Mouse (Mus musculus) spleen, embryonic (tissue): ENCODE results near the gene Fank1.

Experiments
- CTCF ChIA-PET: fragments of 350-600 bp; sonication (Branson Sonifier 250); formaldehyde crosslinking; loops from one replicate; lab custom pipeline; 2022; lab: Charles Lee

Gene Fank1

DNA sequence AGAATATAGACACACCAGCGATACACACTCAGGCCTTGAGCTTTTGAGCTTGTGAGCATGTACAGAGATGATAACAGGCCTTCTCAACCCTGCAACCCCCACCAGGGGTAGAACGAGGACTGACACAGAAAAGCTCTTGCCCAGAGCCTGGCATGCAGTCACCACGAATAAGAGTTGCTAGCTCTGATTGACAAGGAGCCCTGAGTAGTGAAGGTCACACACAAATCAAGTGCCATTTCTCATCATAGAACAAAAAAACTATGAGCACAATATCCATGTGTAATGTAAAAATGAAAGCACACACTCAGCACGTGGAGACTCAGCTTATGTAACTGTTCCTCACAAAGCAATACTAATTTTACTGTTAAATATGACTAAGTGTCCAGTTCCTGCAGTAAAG lies 115.1 kb downstream of the Fank1 start:
- CTCF ChIA-PET, result no interaction called here

DNA sequence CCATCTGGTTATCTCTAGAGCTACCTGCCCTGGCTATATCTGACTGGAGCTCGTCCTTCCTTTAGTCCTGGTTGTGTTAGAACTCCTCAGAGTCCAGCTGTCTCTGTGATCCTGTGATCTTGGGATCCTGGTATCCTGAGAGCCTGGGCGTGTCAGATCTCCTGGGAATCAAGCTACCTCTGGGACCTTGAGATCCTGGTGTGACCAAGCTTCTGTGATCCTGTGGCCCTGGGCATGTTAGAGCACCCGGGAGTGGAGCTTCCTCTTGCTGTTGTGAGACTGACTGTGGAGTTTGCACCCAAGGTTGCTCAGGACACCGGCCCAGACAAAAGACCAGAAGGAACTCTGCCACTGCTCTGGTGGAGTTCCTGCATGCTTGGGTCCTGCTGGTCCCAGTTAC lies 122.7 kb downstream of the Fank1 start:
- CTCF ChIA-PET, result no interaction called here

DNA sequence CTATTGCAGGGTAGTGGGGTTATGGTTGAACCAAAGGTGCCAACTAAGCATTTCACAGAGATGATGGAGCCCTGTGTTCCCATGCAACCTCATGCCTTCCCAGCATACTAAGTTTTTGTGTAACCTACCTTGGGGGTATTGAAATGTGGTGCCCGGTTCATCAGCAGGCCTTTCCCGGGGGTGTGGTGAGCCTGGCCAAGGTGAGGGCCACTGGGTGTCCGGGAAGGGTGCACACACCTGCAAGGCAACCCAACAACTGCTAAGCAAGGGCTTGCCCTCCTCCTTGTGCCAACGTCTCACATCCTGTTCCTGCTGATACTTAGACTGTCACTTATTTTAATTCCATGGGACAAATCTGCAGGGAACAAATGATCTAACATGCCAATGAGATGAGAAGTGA lies 132.3 kb downstream of the Fank1 start:
- CTCF ChIA-PET, result no interaction called here

DNA sequence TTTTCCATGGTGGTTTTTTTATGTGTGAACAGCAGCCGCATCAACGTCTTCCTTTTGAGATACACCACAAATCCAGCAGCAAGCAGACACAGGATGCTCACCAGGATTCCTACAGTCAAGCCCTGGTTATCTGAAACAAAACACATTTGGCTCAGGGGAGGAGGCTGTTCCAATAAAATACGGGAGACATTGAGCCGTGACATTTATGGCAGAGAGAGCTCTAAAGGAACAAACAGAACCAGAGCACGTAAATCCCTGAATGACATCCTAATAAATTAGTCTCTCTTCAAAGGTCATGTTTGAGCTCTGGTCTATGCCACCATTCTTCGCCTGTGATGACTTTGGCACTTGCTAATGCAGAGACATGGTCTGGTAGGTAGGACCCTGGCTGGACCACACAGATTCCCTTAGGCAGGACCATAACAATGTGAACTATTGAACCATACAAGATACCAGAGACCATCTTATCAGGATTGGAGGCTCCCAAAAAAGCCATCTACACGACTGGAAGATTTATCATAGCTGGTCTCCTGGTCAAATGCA lies 133.2 kb downstream of the Fank1 start:
- CTCF ChIA-PET, result no interaction called here

DNA sequence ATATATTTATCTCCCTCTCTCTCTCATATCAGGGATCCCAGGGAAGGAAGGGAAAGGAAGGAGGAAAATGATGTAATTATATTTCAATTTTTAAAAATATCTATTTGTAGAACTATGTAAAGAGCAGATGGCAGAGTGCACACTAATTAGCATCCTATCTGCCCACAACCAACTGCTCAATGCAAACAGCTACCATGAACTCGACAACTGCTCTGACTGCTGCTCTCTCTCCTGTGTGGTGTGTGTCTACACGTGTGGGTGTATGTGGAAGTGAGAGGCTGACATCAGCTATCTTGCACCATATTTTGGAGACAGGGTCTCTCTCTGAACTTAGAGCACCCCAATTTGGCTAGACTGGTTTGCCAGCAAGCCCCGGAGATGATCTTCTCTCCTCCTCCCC lies 135.2 kb downstream of the Fank1 start:
- CTCF ChIA-PET, result no interaction called here

DNA sequence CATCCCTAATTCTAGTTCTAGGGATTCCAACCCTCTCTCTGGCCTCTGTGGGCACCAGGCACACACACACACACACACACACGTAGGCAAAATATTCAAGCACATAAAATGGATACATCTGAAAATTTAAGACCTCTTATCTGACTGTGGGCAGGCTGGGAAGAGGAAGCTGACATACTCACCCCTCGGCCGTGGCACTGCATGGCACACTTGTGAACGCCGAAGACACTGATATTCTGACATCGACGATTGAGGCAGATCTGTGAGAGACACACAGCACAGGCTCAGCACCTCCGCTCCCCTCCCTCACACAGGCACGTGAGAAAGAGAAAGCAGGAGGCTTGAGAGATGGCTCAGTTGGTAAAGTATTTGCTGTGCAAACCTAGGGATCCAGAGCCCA lies 139.6 kb downstream of the Fank1 start:
- CTCF ChIA-PET, result no interaction called here

DNA sequence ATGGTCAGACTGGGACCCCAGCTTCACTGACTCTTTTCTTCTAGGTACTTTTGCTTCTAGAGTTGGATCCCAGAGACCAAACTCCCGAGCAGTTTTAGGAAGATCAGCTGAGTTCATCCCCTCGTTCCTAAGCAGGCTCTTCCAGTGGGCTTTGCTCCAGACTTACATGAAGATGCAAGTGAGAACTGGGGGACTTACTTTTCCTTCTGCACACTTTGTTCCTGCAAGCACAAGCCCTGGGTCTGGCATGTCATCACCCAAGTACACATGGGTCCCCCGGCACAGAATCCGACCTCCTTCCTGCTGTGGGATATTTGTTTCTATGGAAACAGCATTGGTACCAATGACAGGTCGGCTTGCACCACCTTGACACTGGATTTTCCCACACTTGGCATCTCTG lies 142.6 kb downstream of the Fank1 start:
- CTCF ChIA-PET, result no interaction called here

DNA sequence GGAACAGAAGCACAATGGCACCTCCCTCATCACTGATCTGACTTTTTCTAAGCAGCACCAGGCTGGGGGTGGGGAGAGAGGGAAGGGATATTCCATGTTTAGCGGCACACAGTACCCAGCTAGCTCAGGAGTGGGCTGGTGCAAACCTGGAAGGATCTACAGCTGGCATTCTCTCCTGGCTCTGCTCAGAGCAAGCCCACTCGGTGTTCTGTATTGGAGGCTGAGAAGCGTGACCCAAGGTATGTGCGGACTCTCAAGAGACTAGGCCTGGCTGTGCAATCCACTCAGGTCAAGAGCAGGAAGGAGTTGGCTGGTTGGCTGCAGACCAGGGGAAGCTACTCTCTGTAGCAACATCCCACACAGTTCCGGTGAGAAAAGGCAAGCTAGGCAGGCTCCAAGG lies 143.3 kb downstream of the Fank1 start:
- CTCF ChIA-PET, result no interaction called here

DNA sequence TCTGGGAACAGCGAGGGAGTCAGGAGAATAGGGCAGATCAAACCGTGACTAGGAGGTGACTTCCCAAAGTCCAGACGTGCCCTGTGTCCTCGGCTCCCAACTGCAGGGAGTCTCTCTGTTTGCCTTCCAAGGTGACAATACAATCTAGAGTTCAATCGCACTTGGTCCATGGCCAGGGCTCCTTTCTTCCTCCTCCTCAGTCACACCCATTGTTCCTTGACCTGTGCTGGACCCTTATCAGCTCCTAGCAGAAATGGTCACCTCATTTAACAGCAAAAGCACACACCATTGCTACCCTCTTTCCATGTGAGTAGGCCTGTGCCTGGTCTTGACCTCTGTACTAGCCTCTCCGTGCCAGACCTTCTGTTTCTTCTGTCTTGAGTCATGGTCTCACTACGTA lies 144.1 kb downstream of the Fank1 start:
- CTCF ChIA-PET, result interaction anchor here (0.6 kb wide), 1 partner anchor 160 kb away, joined by 3 read pairs; no protein-coding TSS in a partner anchor

DNA sequence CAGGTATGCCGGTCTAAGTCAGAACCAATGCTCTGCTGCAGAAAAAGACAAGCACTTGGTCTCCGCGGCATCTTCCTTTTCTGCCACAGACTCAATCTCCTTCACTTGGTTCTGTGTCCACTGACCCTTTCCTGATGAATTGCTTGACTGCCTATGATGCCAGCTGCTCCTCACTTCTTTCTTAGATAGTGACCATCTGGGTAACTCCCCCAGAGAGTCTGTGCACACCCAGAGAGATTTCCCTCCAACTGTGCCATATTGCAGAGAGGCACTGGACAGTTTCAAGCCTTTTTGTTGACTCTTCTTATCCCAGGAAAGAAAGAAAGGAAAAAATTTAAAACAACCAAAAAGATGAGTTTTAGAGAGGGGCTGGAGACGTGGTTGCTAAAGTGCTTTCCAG lies 144.6 kb downstream of the Fank1 start:
- CTCF ChIA-PET, result no interaction called here

DNA sequence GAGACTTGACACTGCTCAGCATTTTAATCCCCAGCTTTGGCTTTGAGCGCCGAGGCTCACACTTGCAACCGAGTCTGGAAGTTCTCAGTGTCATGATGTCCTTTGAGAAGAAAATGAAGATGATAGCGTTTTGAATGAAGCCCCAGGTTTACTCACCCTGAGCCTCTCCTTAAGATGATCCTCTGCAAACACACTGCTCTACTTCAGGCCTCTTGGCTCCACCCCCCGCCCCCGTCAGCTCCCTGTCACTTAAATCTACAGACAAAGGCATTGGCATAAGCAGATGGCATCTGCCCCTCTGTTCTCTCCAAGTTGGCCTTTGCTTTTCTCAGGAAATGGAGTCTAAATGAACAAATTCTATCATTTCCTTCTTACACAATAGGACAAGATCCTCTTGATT lies 147.3 kb downstream of the Fank1 start:
- CTCF ChIA-PET, result no interaction called here

DNA sequence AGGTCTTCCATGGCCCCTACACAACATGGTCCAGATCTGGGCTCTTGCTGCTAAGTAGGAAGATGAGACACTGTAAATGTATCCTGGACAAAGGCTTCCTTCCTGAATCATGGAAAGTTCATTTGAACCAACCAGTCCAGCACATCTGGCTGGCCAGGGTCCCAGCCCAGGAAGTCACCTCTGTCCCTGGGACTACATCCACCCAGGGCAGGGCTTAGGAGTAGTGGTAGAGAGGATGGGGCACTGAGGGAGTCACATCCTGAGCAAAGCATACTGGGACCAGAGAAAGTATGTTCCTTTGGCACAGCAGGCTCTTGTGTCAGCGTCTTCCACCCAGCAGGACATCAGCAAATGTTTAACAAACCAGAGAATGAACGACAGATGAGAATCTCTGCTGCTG lies 149.1 kb downstream of the Fank1 start:
- CTCF ChIA-PET, result no interaction called here

DNA sequence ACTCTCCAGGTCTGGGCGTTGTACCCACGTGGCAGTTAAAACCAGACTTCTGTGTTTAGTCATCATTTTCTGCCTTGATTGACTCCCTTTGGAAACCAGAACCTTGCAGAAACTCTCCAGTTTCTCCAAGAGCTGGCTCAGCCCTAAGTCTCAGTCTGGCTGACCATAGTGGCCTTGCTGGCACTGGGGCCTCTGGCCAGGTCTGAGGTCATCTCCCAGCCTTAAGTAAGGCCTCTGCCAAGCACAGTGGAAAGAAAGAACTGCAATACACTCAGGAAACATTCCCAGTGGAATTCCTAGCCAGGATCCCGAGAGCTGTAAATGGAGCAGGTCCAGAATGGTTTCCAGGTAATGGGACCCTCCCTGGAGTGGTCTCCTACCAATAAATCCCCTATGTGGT lies 152.3 kb downstream of the Fank1 start:
- CTCF ChIA-PET, result no interaction called here
